Mouse (Mus musculus): ENCODE results near the gene Sfxn2. TPM values are rescaled to one million over a fixed set of nuclear protein-coding genes. Genes with fewer than 3 reads are reported as not detected.

The Sfxn2 gene
- polyA plus RNA-seq, 1 experiment from 2014 or later = 10.3 TPM

- no peaks in the 10 kb centered on the region for H3K27me3 ChIP-seq
- no peak for ATAC-seq (ENCODE audit: low FRiP score)
- peaks cover 57% of the 10 kb centered on the region for H3K4me1 ChIP-seq (replicated peaks)
- WGBS = 71% methylated on average over 10 of the region's 10 CpGs
- no peak overlapping the region for H3K4me3 ChIP-seq
- no peak overlapping the region for H3K4me2 ChIP-seq
- peaks cover 11% of the 10 kb centered on the region for H3K36me3 ChIP-seq
- H3K27ac ChIP-seq = no peak overlapping the region
- H3K9me3 ChIP-seq = no peaks in the 10 kb centered on the region
- no peak overlapping the region for H3K9ac ChIP-seq
These were observed 52.4 kb downstream of the Sfxn2 start for GRCm38 (mm10) chr19:46625519-46625918.

DNA sequence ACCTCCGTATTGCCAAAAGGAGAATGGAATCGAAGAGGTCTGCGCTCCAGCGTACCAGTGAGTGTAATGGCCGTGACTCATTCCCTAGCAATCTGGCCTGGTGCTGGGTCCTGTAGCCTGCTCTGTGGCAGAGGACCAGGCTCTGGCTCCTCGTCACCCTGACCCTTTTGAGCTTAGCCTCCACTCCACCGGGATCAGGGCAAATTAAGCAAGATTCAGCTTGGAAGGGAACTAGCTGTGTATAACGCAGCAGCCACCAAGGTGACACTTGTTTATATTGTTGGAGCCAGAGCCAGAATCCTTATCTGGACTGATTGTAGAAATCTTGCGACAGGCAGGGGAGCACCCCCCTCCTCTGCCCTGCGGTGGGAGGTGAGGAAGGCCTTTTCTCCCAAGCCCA, 55.2 kb downstream of the Sfxn2 start:
- Histone ChIP-seq H3K27ac (no peak overlapping the region), H3K4me2 (no peak overlapping the region), H3K4me1 (replicated peaks) (peaks cover 28% of the 10 kb centered on the region), H3K9ac (no peak overlapping the region), H3K27me3 (no peaks in the 10 kb centered on the region), H3K36me3 (peaks cover 11% of the 10 kb centered on the region), H3K4me3 (no peak overlapping the region), H3K9me3 (no peaks in the 10 kb centered on the region)
- no peak for ATAC-seq (ENCODE audit: low FRiP score)
- 90% methylated on average over 10 of the region's 10 CpGs for WGBS

- H3K9ac ChIP-seq = no peak overlapping the region
- H3K4me3 ChIP-seq = no peak overlapping the region
- ATAC-seq (ENCODE audit: low FRiP score) = no peak
- H3K27me3 ChIP-seq = no peaks in the 10 kb centered on the region
- H3K4me1 ChIP-seq (replicated peaks) = peaks cover 14% of the 10 kb centered on the region
- H3K9me3 ChIP-seq = no peaks in the 10 kb centered on the region
- H3K27ac ChIP-seq = no peak overlapping the region
- H3K36me3 ChIP-seq = peaks cover 13% of the 10 kb centered on the region
- WGBS = 76% methylated on average over 9 of the region's 9 CpGs
- H3K4me2 ChIP-seq = no peak overlapping the region
These were observed 56.6 kb downstream of the Sfxn2 start for GRCm38 (mm10) chr19:46629807-46630206.

DNA sequence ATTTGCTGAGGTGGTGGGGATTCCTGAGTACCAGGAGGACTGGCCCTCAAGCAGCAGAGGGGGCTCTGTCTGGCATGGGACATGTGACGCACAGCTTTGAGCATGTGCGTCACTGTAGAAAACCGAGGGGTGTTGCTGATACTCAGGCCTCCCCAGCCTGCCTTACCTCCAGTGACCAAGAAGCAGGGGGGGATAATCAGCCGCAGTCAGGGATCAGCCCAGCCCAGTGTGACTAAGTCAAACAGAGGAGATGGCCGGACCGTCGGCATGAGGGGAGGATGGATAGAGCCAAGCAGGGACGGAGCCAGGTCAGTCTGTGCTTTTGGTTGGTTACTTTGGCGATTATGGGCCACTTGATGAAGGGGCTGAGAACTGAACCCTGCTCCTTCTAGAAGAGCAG, 58.5 kb downstream of the Sfxn2 start:
- no peak overlapping the region for H3K27ac ChIP-seq
- no peaks in the 10 kb centered on the region for H3K9me3 ChIP-seq
- H3K4me2 ChIP-seq = no peak overlapping the region
- H3K36me3 ChIP-seq = 0 out of 2 replicates have a peak, but pooled peaks cover 3% of the 10 kb centered on the region
- H3K27me3 ChIP-seq = no peaks in the 10 kb centered on the region
- no peak overlapping the region for H3K9ac ChIP-seq
- WGBS = 86% methylated on average over 9 of the region's 9 CpGs
- no peak for ATAC-seq (ENCODE audit: low FRiP score)
- H3K4me3 ChIP-seq = no peak overlapping the region
- peaks cover 17% of the 10 kb centered on the region for H3K4me1 ChIP-seq (replicated peaks)

DNA sequence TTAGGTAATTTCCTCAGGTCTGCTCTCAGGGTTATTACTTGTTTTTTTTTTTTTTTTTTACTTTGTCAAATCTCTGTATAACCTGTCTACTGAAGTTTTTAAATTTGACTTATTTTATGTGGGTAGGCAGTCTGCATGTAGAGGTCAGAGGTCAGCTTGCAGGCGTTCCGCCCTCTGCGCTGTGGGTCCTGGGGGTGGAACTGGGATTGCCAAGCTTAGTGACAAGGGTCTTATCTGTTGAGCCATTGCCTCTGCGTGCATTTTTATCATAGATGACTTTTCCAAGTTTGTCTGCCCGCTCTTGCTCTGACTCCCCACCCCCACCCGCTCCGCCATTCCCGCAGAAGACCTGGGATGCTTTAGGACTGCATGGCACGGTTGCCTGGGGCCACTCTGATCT, 62.6 kb downstream of the Sfxn2 start:
- Histone ChIP-seq H3K9me3 (no peaks in the 10 kb centered on the region), H3K27me3 (no peaks in the 10 kb centered on the region), H3K27ac (no peak overlapping the region), H3K9ac (no peak overlapping the region), H3K4me1 (replicated peaks) (peaks cover 18% of the 10 kb centered on the region), H3K36me3 (peaks cover 12% of the 10 kb centered on the region), H3K4me3 (no peak overlapping the region), H3K4me2 (no peak overlapping the region)
- 65% methylated on average over 9 of the region's 9 CpGs for WGBS
- no peak for ATAC-seq (ENCODE audit: low FRiP score)

GRCm38 (mm10) chr19:46637598-46637997, 64.4 kb downstream of the Sfxn2 start:
- 79% methylated on average over 6 of the region's 6 CpGs for WGBS
- Histone ChIP-seq H3K27ac (no peak overlapping the region), H3K4me1 (replicated peaks) (peaks cover 36% of the 10 kb centered on the region), H3K9ac (no peak overlapping the region), H3K4me3 (no peak overlapping the region), H3K36me3 (peaks cover 12% of the 10 kb centered on the region), H3K4me2 (no peak overlapping the region), H3K27me3 (no peaks in the 10 kb centered on the region), H3K9me3 (no peaks in the 10 kb centered on the region)
- no peak for ATAC-seq (ENCODE audit: low FRiP score)

DNA sequence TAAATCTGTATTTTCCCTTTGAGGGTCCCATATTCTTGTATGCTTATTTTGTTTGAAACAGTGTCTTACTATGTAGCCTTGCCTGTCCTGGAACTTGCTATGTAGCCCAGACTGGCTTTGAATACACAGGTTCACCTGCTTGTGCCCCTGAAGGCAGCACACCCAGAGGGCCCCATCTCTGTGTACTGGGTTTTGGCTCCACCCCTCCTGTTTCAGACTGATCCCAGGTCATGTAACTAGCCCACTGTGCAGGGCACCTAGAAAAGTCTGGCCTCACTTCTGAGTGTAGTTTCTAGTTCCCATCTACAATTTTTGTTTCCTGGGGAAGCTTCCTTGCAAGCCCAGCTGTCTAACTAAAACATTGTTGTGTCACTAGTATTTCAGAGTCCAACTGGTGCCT, 65.9 kb downstream of the Sfxn2 start:
- ATAC-seq (ENCODE audit: low FRiP score) = no peak
- Histone ChIP-seq H3K36me3 (peaks cover 12% of the 10 kb centered on the region), H3K27me3 (no peaks in the 10 kb centered on the region), H3K4me1 (replicated peaks) (peaks cover 51% of the 10 kb centered on the region), H3K4me2 (no peak overlapping the region), H3K9ac (no peak overlapping the region), H3K4me3 (no peak overlapping the region), H3K9me3 (no peaks in the 10 kb centered on the region), H3K27ac (no peak overlapping the region)

GRCm38 (mm10) chr19:46639496-46639895, 66.3 kb downstream of the Sfxn2 start:
- no peak overlapping the region for H3K9ac ChIP-seq
- H3K9me3 ChIP-seq = no peaks in the 10 kb centered on the region
- H3K4me1 ChIP-seq (replicated peaks) = peaks cover 55% of the 10 kb centered on the region
- no peak overlapping the region for H3K27ac ChIP-seq
- 92% methylated on average over 14 of the region's 14 CpGs for WGBS
- H3K36me3 ChIP-seq = peaks cover 15% of the 10 kb centered on the region
- no peaks in the 10 kb centered on the region for H3K27me3 ChIP-seq
- H3K4me2 ChIP-seq = no peak overlapping the region
- H3K4me3 ChIP-seq = no peak overlapping the region
- no peak for ATAC-seq (ENCODE audit: low FRiP score)

DNA sequence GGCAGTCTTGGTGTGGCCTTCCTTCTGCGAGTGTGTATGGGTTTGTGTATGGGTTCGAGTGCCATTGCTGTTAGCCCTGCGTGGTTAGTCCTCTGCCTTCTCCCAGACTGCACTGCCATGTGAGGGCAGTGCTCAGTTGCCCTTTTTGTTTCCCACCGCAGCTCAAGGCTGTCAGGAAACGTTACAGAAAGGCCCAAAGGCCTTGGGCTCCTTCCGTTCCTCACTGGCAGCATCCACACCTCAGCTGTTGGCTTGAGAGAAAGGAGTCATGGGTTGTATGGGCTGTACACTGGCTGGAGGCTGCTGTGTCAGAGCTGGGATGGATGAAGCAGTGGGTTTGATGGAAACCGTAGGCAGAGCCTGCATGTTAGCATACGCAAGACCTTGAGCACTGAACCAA, 67.6 kb downstream of the Sfxn2 start:
- no peaks in the 10 kb centered on the region for H3K9me3 ChIP-seq
- H3K27ac ChIP-seq = no peak overlapping the region
- peaks cover 15% of the 10 kb centered on the region for H3K36me3 ChIP-seq
- H3K4me3 ChIP-seq = no peak overlapping the region
- no peak for ATAC-seq (ENCODE audit: low FRiP score)
- H3K4me1 ChIP-seq (replicated peaks) = peaks cover 66% of the 10 kb centered on the region
- no peak overlapping the region for H3K9ac ChIP-seq
- 89% methylated on average over 8 of the region's 8 CpGs for WGBS
- H3K27me3 ChIP-seq = no peaks in the 10 kb centered on the region
- H3K4me2 ChIP-seq = no peak overlapping the region

GRCm38 (mm10) chr19:46641420-46642085, 68.4 kb downstream of the Sfxn2 start:
- no peak for ATAC-seq (ENCODE audit: low FRiP score)
- Histone ChIP-seq H3K27ac (peak overlapping the region; percentile 74), H3K27me3 (no peaks in the 10 kb centered on the region), H3K4me2 (no peak overlapping the region), H3K4me3 (no peak overlapping the region), H3K9me3 (no peaks in the 10 kb centered on the region), H3K9ac (peak overlapping the region; percentile 14; the same call in 1 of the 2 replicates), H3K36me3 (peaks cover 23% of the 10 kb centered on the region), H3K4me1 (replicated peaks) (peaks cover 68% of the 10 kb centered on the region)
- WGBS = 63% methylated on average over 19 of the region's 19 CpGs

- Histone ChIP-seq H3K27ac (peak overlapping the region; percentile 74), H3K9ac (peak overlapping the region; percentile 14; the same call in 1 of the 2 replicates), H3K9me3 (no peaks in the 10 kb centered on the region), H3K4me3 (no peak overlapping the region), H3K36me3 (peaks cover 25% of the 10 kb centered on the region), H3K4me1 (replicated peaks) (peaks cover 68% of the 10 kb centered on the region), H3K27me3 (no peaks in the 10 kb centered on the region), H3K4me2 (no peak overlapping the region)
- 69% methylated on average over 22 of the region's 22 CpGs for WGBS
- ATAC-seq (ENCODE audit: low FRiP score) = no peak
These were observed 69.1 kb downstream of the Sfxn2 start for GRCm38 (mm10) chr19:46642136-46642753.

DNA sequence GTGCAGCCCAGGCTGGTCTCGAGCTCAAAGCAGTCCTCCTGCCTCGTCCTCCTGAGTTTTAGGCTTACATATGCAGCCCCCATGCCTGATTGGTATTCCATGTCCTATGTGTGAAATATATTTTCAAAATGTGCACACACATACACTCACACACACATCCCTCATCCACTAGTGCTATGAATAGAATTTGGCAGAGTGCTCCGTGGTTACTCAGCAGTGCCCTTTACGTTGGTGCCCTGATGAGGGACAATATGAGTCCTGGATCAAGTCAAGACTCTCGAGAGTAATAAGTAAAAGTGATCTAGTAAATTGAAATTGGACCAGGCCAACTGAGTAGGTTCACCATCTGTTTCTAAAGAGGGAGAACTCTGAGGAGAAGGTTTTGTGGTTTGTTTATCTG, 70.1 kb downstream of the Sfxn2 start:
- no peaks in the 10 kb centered on the region for H3K27me3 ChIP-seq
- peaks cover 66% of the 10 kb centered on the region for H3K4me1 ChIP-seq (replicated peaks)
- peaks cover 21% of the 10 kb centered on the region for H3K36me3 ChIP-seq
- no peaks in the 10 kb centered on the region for H3K9me3 ChIP-seq
- H3K4me3 ChIP-seq = no peak overlapping the region
- ATAC-seq (ENCODE audit: low FRiP score) = no peak
- 78% methylated on average over 5 of the region's 5 CpGs for WGBS
- no peak overlapping the region for H3K9ac ChIP-seq
- no peak overlapping the region for H3K4me2 ChIP-seq
- 0 out of 2 replicates have a peak overlapping the region, but pooled peaks have one; percentile 74 for H3K27ac ChIP-seq

- Histone ChIP-seq H3K27me3 (no peaks in the 10 kb centered on the region), H3K9ac (peak overlapping the region; percentile 39), H3K36me3 (peaks cover 25% of the 10 kb centered on the region), H3K4me2 (no peak overlapping the region), H3K4me3 (no peak overlapping the region), H3K27ac (peak overlapping the region; percentile 75), H3K4me1 (replicated peaks) (peaks cover 66% of the 10 kb centered on the region), H3K9me3 (no peaks in the 10 kb centered on the region)
- ATAC-seq (ENCODE audit: low FRiP score) = no peak
- 73% methylated on average over 10 of the region's 10 CpGs for WGBS
These were observed 71.2 kb downstream of the Sfxn2 start for GRCm38 (mm10) chr19:46644343-46644792.

Data from hindbrain, embryonic 13.5 days (tissue).